Mouse (Mus musculus): ENCODE measurements around the gene Tiparp.

- no peak for TF ChIP-seq CTCF (IDR thresholded peaks at IDR 0.05; ENCODE audit: low read depth, low read length)
- no peak for TF ChIP-seq EP300 (IDR thresholded peaks at IDR 0.05; ENCODE audit: insufficient read depth, low read depth, low read length)
- no peak for TF ChIP-seq POLR2A (IDR thresholded peaks at IDR 0.05; ENCODE audit: insufficient read depth, low read length)
These were observed 73.3 kb downstream of the Tiparp start for GRCm38 (mm10) chr3:65601291-65602050.
